Mouse (Mus musculus) cerebellum, postnatal 4 days (tissue): ENCODE results near the gene Mettl17.
A peak's percentile ranks its signal among the peaks of the same experiment; 100 is the strongest.
"Not testable (repeated sequence)": the region's sequence is repeated elsewhere in the genome, so short reads cannot be mapped to it uniquely, and the experiment has no call there.

Experiments
- DNase-seq, 2 experiments: peaks; one replicate each; pipeline ENCODE4 v3.0.0; 2022; ENCODE audit warnings: low spot score in 2 of 2, mixed read lengths in 1 of 2

The Mettl17 gene

GRCm38 (mm10) chr14:51896539-51897170 is 12.0 kb downstream of the Mettl17 start:
- no peak for DNase-seq

DNA sequence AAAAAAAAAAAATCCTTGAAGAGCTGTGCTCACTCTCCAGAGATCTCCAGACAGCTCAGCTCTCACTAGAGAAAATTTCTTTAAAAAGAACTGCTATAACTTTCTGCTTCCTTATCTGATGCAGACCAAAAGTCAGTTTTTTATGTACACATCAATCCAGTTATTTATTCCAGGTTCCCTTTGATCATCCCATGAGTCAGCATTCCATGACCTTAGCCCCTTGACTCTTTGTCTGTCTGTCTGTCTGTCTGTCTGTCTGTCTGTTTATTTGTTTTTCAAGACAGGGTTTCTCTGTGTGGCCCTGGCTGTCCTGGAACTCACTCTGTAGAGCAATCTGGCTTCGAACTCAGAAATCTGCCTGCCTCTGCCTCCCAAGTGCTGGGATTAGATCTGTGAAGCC is 14.7 kb downstream of the Mettl17 start:
- no peak for DNase-seq

- DNase-seq: peak; percentile 85 to 87
Measured at GRCm38 (mm10) chr14:51902806-51903710, 18.4 kb downstream of the Mettl17 start.

GRCm38 (mm10) chr14:51903782-51904181 is 19.1 kb downstream of the Mettl17 start:
- no peak for DNase-seq

DNA sequence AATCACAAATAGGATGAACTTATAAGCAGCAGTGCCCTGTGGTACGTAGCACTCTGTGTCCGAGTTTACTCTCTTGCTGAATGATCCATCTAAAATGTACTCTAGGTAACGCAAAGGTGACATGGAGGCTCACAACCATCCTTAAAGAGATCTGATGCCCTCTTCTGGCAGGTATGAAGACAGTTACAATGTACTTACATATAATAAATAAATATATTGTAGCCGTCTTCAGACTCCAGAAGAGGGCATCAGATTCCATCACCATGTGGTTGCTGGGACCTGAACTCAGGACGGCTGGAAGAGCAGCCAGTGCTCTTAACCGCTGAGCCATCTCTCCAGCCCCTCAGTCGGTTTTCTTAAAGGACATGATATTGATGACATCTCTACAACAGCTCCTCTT is 20.1 kb downstream of the Mettl17 start:
- DNase-seq: no peak

GRCm38 (mm10) chr14:51906102-51906501 is 21.5 kb downstream of the Mettl17 start:
- no peak for DNase-seq

DNA sequence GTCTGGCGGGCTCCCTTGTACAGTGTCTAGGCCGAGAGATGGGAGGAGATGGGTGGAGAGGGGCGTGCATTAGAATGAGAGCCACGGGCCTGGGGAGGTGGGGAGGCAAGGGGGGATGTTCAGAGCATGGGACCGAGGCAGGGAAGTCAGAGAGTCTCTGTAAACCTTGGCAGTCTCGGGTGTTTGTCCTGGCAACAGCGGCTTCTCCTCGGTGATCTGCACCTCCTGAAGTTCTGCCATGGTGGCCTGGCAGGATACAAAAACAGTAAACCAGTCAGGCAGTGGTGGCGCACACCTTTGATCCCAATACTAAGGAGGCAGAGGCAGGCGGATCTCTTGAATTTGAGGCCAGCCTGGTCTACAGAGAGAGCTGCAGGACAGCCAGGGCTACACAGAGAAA is 26.7 kb downstream of the Mettl17 start:
- DNase-seq: no peak

DNA sequence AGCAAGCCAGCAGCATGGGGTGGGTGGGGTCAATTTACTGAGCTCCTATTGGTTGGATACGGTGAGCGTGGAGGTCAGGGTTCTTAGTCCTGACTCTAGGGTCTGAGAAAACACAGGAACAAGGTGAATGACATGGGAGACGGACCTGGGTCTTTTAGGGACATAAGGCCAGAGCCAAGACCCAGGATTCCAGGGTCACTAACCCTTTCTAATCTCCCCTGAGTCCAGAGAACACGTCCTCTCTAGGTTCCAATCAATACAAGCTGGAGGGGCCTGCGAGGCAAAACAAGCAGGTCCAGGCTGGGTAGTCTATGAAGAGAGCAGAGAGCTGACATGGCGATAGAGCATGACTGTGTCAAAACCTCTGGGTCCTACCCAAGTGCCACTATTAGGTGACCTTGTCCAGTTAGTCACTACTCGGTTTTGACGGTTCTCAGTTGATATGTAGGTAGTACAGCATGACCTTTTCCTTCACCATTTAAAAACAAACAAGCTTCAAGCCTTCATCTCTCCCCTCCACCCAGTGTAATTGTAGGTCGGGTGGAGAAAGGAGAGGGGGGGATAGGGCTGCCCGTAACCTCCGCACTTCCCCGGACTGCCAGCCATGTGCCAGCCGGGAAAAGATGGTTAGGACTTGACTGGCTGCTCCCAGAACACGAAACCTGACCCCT is 27.9 kb downstream of the Mettl17 start:
- no peak for DNase-seq

DNA sequence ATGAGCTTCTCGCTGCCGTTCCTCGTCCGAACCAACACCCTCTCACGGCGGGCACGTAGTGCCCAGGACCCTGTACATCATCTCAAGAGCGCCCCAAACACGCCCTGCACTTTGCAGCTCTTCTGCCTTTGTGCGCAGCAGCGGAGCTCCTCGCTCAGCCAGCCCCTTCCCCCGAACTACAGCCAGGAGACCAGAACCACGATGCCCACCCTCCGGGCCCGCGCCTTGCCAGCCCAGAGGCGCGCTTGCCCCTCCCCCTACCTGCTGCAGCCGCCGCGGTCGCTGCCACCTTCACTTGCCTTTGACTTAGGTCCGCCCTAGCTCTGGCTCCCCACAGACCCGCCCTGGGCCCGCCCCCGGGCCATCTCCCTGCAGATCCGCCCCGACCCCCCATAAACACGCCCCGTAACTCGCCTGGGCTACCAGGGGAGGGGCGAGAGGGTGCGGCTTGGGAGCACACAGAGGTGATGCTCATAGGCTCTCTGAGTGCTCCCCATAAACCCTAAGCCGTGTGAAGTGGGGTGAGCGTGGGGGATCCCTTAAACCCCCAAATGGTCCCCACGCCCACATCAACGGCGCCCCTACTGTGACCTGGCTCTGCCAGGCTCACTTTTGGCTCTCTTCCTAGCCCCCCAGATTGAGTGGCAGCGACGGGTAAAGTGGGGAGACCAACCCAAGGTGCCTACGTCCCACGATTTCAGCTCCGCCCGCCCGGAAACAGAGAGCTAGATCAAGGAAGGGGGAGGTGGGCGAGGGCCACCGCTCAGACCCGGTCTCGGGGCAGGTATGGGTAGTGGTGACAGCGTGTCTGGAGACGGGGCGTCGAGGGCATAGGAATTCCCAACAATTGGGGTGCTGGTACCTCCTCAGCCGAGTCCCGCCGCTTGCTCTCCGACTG is 28.7 kb downstream of the Mettl17 start:
- peak; percentile 45 to 60 for DNase-seq

DNA sequence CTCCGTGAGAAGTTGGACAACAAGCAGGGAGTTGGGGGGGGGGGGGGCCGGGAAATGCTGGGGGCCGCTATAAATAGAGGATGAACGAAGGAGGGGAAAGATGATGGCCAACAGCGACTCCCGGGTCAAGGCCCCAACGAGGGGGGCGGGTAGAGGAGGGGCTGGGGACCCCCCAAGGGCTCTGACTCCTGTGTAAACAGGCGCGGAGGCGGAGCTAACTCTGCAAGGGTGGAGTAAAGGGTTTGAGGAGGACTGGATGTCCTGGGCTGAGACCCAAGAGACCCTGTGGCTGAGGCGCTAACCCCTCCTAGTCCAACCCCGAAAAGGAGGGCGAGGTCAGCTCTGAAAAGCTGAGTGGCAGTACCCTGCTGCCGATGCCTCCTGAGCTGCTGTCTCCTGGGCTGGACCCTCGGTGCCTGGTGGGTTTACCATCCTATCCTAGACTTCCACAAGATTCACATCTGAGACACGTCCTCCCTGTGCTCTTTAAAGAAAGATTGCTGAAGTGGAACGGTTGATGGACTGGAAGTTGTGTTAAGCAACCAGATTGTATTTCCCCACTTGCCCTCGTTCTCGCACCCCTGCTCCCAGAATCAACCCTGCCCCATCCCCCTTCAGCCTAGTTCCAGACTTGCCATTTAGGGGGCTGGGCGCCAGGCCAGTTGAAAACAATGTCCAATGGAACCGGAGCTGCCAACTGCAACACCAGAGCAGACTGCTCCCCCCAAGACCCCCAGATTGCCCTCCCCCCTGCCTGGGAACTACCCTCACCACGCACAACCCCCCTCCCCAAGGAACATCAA is 29.5 kb downstream of the Mettl17 start, which contains the start of gene Ndrg2:
Gene Ndrg2 (minus strand): TSS at position 199 of the 803 bp plus-strand sequence.
- peak; percentile 46 to 72 for DNase-seq

DNA sequence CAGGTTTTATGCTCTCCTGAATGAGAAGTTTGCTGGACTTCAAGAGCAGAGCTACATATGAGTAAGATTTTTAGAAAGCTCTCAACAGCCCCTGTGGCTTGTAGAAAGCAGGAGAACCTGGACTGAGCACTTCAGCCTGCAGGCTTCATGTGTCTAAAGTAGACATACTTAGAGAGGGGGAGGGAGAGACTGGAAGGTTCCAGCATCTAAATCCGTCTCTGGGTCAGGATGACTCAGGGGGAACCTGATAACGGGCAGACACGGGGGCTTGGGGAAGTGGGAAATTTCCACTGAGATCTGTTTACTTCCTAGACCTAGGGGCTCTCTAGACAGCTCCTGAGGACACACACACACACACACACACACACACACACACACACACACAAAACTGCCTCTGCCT is 30.4 kb downstream of the Mettl17 start:
- DNase-seq: no peak

DNA sequence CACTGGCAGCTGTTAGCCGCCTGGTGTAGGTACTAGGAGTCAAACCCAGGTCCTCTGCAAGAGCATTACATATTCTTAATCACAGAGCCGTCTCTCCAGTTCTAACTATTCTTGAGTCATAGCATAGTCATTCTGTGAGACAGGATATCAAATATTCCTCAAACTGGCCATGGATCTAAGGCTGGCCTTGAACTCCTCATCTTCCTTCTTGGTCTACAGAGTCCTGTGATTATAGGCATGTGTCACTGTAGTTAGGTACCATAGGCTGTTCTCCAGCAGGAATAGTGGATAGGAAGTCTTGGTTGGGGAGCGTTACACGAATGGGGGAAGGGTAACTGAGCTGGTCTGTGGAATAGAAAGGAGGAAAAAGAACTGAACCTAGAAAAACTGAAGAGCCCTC is 31.9 kb downstream of the Mettl17 start:
- DNase-seq: no peak

DNA sequence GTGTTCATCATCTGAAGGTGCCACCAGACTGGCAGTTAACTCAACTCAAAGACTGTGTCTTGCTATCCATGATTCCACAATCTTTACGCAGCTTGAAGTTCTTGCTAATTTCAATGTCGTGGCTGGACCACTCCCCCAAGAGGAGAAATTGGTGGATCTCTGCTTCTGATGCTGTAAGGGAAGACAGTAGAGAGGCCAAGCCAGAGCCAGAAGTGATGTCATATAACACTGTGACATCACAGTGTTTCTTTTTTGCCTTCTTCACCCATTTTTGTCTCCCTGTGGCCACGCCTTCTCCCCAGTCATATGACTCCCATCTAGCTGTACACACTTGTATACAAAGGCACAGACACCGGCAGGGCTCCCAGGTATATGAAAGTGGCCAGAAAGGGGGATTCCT is 33.5 kb downstream of the Mettl17 start, which contains the start of gene Tppp2:
Gene Tppp2 (plus strand): TSS at position 301 of the 400 bp plus-strand sequence.
- no peak for DNase-seq

DNA sequence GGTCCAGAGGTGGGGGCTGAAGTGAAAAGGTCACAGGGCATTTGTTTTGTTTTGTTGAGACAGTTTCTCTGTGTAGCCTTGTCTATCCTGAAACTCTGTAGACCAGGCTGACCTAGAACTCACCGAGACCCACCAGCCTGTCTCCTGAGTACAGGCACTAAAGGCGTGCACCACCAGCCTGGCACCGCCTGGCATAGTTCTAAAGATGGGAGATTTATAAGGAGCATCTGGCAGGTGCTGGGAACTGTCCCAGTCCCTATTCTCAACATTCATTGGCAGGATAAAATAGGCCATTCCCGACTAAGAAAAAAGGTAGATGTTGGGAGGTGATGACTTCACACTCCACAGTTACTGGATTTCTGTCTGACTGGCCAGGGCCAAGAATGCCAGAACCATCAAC is 34.3 kb downstream of the Mettl17 start:
- DNase-seq: no peak

DNA sequence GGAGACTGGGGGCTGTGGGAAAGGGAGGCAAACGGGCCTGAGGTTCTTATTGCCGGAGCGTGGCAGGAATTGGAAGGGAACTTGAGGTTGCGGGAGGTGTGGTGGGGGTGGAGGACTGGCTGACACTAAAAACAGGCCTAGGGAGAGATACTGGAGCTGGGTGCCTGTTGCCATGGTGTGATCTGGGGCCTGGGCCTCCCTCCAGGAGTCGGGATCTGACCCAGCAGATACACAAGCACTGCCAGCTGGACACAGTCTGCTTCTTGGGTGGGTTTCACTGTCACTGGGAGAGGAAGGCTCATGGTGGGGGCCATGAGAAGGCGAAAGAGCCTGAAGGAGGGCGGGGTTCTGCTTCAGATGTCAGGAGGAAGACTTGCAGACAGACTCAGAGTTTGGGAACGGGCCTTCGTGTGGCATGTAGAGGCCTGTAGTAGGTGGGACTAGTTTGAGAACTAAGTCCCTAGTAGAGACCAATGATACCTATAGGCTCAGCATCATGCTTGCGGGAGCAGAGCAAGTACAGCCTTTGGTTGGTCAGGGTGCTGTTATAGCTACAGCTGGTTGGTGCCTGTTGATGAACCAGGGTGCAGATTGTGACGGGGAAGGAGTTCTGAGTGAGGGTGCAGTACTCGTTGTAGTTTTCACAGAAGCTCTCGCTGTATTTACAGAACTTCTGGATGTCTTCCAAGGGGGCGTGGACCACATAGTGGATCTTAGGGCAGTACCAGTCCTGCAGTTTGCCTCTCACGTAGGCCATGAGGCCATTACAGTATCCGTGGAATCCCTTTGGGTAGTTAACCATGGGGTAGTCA is 37.3 kb downstream of the Mettl17 start:
- DNase-seq: peak; percentile 36 to 50

DNA sequence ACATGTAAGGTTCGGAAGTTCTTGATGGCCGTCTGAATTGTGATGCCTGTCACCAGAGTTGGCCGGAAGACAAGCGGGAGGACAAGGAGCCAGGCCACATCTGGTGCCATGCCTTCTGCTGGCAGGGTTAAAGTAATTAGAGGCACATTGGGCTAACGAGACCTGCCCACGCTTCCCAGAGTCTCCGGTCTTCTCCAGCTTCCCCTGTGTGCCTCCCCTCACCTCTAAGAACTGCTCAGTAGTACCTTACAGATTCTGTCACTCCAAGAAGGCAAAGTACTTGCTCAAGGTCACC is 37.9 kb downstream of the Mettl17 start, which contains the start of gene Rnase13:
Gene Rnase13 (minus strand): TSS at position 203 of the 295 bp plus-strand sequence.
- DNase-seq: peak in 1 of 2 experiments; percentile 39

DNA sequence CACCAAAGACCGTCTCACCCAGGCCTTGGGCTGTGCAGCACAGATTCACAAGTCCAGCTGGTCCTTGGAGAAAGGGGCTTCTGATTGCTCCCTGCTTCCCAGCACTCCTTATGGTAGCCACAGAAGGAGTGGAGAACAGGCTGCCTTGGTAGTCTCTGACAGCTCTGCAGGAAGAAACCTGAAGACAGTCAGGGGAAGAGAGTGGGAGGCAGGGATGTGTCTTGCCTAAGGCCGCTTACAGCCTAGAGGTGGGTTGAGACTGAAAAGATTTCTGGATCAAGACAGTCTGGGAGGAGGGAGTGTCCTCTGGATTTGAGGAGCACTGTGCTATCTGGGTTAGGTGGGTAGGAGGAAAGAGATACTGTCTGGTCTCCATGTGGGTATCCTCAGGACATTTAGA is 38.3 kb downstream of the Mettl17 start:
- DNase-seq: no peak

DNA sequence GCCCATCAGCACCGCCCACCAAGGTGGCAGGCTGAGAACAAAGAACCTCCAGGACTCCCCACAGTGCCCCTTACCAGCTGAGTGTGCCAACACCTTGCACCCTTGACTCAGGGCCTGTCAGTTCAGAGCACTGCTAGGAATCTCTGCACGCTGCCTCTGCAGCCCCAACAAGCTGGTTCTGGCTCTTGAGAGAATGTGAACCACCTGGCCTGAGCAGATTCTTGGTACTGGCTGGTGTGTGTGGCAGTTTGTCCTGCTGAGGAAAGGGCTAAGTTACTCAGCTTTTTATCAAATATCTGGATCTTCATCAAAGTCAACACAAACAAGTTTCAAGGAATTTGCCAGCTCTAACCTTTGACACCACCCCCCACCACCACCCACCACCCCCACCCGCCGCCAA is 38.9 kb downstream of the Mettl17 start:
- DNase-seq: no peak

- not testable (repeated sequence) for DNase-seq
Measured at GRCm38 (mm10) chr14:51926930-51927329, 42.3 kb downstream of the Mettl17 start.
